Comparison of ENCODE assay signal across 19 mouse cellular contexts in the genomic region with DNA sequence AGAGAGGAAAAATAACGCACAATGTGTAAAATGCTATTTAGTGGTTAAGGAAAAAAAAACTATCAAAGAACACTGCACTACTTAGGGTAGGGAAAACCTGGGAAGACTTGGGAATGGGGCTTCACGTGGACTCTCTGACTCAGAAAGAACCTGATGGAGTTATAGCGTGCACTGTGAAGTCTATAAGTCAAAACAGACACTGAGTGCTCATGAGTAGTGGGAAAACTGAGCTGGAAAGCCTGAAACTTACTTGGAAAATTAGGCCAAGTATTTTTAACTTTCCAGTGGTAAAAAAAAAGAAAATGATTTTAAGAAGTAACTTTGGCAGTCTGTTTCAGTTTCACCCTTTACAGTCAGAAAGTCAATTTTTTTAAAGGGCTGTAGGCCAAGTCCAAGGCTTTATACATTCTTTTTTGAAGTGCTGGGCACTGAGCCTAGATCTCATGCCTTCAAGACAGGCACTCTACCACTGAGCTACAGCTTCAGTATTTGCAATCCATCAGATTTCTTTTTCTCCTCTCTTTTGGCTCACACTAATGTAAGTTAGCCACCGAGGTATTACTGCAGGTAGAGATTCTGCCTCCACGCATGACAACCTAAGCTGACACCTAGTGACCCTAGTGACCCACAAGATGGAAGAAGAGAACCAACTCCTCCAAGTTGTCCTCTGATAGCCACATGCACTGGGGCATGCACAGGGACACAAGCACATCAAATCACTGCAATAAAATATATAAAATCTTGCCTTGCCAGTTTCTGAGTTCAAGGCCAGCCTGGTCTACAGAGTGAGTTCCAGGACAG. TPM values are rescaled to one million over a fixed set of nuclear protein-coding genes. Genes with fewer than 3 reads are reported as not detected.
A peak's percentile ranks its signal among the peaks of the same experiment; 100 is the strongest.
DNase-seq lines count a peak whose midpoint lies in the region; ATAC-seq and TF ChIP-seq lines count a peak whose summit lies in the region.
"Had no signal": no experiment of that assay in that cellular context is flagged by ENCODE, and none has a peak within 500 bp of the region (broad histone marks: within the 10 kb centered on the region; RNA-seq: fewer than 3 reads in every experiment).

No protein-coding gene starts in this region.

- no peaks in the 10 kb centered on the region for H3K4me1 ChIP-seq in lung, embryonic 14.5 days (ENCODE audit: insufficient read depth)
- H3K4me1 ChIP-seq in lung, adult 2 months (ENCODE audit: control insufficient read depth, insufficient read depth, low read length), result no peaks in the 10 kb centered on the region; the same call in 1 of the 2 replicates
- peaks cover 2% of the 10 kb centered on the region; the same call in 1 of the 2 replicates for H3K4me1 ChIP-seq in embryonic fibroblast, embryonic 13.5 days (ENCODE audit: control insufficient read depth, insufficient read depth, low read length)
- H3K4me1 ChIP-seq: forebrain, embryonic 13.5 days; hindbrain, embryonic 12.5 days; midbrain, embryonic 12.5 days had no signal

- WGBS in lung, embryonic 14.5 days, result 75% methylated on average over 5 of the region's 5 CpGs
- 67% methylated on average over 5 of the region's 5 CpGs for WGBS in lung, adult 2 months

- peaks cover 33% of the 10 kb centered on the region for H3K36me3 ChIP-seq in lung, embryonic 14.5 days (ENCODE audit: insufficient read depth)

- no peak overlapping the region for H3K4me3 ChIP-seq in lung, embryonic 14.5 days (ENCODE audit: low read depth, low read length)
- no peak overlapping the region for H3K4me3 ChIP-seq in lung, adult 2 months (replicated peaks; ENCODE audit: extremely low read depth, low read depth, low read length)
- H3K4me3 ChIP-seq in embryonic fibroblast, embryonic 13.5 days (ENCODE audit: insufficient read depth, low read length), result no peak overlapping the region
- H3K4me3 ChIP-seq: forebrain, embryonic 13.5 days; hindbrain, embryonic 12.5 days; left cerebral cortex, adult 2 months; midbrain, embryonic 12.5 days; myocyte had no signal

- intact Hi-C loops in heart, postnatal 10 days (cut with DNase I), result no loop called here

- TF ChIP-seq CTCF in lung, embryonic 14.5 days (IDR thresholded peaks at IDR 0.05; ENCODE audit: low read depth), result no peak
- TF ChIP-seq CTCF in lung, adult 2 months (IDR thresholded peaks at IDR 0.05; ENCODE audit: insufficient read depth, low read length), result no peak
- no peak for TF ChIP-seq CTCF in embryonic fibroblast, embryonic 13.5 days (IDR thresholded peaks at IDR 0.05; ENCODE audit: borderline replicate concordance, insufficient read depth, low read length)

- no peaks in the 10 kb centered on the region for H3K27me3 ChIP-seq in lung, embryonic 14.5 days (ENCODE audit: insufficient read depth, low read length)
- H3K27me3 ChIP-seq: forebrain, embryonic 13.5 days; hindbrain, embryonic 12.5 days; midbrain, embryonic 12.5 days had no signal

- peak; percentile 52 for DNase-seq in heart, adult 11 months
- DNase-seq in heart, postnatal 10 days, result no peak
- peak; percentile 82 for DNase-seq in lung, embryonic 14.5 days
- DNase-seq in lung, adult 2 months, result no peak
- peak; percentile 31 for DNase-seq in lung, postnatal 14 days
- DNase-seq in spleen, postnatal 4 days (ENCODE audit: low spot score in 2 of 2), result no peak
- no peak for DNase-seq in right cerebral cortex, postnatal 4 days
- DNase-seq: cerebellum, adult 11 months; cerebellum, postnatal 36 days; kidney, adult 18-20 months; spleen, adult 18-20 months; thymus, postnatal 25 days had no signal

- H3K9ac ChIP-seq in lung, embryonic 14.5 days, result no peak overlapping the region
- H3K9ac ChIP-seq: forebrain, embryonic 13.5 days; hindbrain, embryonic 12.5 days; midbrain, embryonic 12.5 days had no signal

- H3K4me2 ChIP-seq in lung, embryonic 14.5 days, result no peak overlapping the region
- H3K4me2 ChIP-seq: forebrain, embryonic 13.5 days; heart, embryonic 11.5 days; hindbrain, embryonic 12.5 days; midbrain, embryonic 12.5 days had no signal

- no peak overlapping the region for H3K27ac ChIP-seq in lung, embryonic 14.5 days (ENCODE audit: low read depth)
- H3K27ac ChIP-seq in embryonic fibroblast, embryonic 13.5 days (ENCODE audit: insufficient read depth, low read length), result peak overlapping the region; percentile 83
- H3K27ac ChIP-seq: forebrain, embryonic 13.5 days; hindbrain, embryonic 12.5 days; left cerebral cortex, adult 2 months; midbrain, embryonic 12.5 days had no signal

- ATAC-seq in lung, embryonic 14.5 days (ENCODE audit: insufficient read depth), result peak; percentile 60; the same call in 1 of the 2 replicates
- ATAC-seq: forebrain, embryonic 13.5 days had no signal

- TF ChIP-seq POLR2A in lung, adult 2 months (IDR thresholded peaks at IDR 0.05; ENCODE audit: borderline replicate concordance, extremely low read depth, low read depth, low read length), result no peak
- no peak for TF ChIP-seq POLR2A in embryonic fibroblast, embryonic 13.5 days (IDR thresholded peaks at IDR 0.05; ENCODE audit: low read depth, low read length)

- no peaks in the 10 kb centered on the region for H3K9me3 ChIP-seq in lung, embryonic 14.5 days (ENCODE audit: low read depth, low read length)
- H3K9me3 ChIP-seq: forebrain, embryonic 13.5 days; hindbrain, embryonic 12.5 days; midbrain, embryonic 12.5 days had no signal

RNA-seq across cellular contexts. Expression of a gene that starts 9.0 kb away (rescaled TPM):
- total RNA-seq in heart, postnatal 10 days (2021), result 10 to 100 TPM; 14.5 to 17.7 TPM
- polyA plus RNA-seq in lung, embryonic 14.5 days (2014; fragmentation: Nextera tagmentation; extraction: Ambion mirVana), result 9.5 and 12.2 TPM in 2 replicates
- polyA plus RNA-seq in lung, adult 2 months (2012; rRNA removed), result 1.4 and 3.4 TPM in 2 replicates
- 9.6 and 11.2 TPM in 2 replicates for polyA plus RNA-seq in embryonic fibroblast, embryonic 13.5 days (2011; ENCODE audit: insufficient read length, low read depth, missing spikeins)

RNA-seq across cellular contexts. Expression of a gene that starts 44.8 kb away (rescaled TPM):
- total RNA-seq in heart, postnatal 10 days (2021), result 10 to 100 TPM; 16.7 to 19.2 TPM
- polyA plus RNA-seq in lung, embryonic 14.5 days (2014; fragmentation: Nextera tagmentation; extraction: Ambion mirVana), result 37.0 and 42.4 TPM in 2 replicates
- 4.3 and 10.6 TPM in 2 replicates for polyA plus RNA-seq in lung, adult 2 months (2012; rRNA removed)
- 16.8 and 22.8 TPM in 2 replicates for polyA plus RNA-seq in embryonic fibroblast, embryonic 13.5 days (2011; ENCODE audit: insufficient read length, low read depth, missing spikeins)

RNA-seq across cellular contexts. Expression of a gene that starts 44.9 kb away (rescaled TPM):
- 1 to 10 TPM; 3.7 to 4.2 TPM for total RNA-seq in heart, postnatal 10 days (2021)
- polyA plus RNA-seq in lung, embryonic 14.5 days (2014; fragmentation: Nextera tagmentation; extraction: Ambion mirVana), result 35.9 and 38.0 TPM in 2 replicates
- 0.70 and 1.1 TPM in 2 replicates for polyA plus RNA-seq in lung, adult 2 months (2012; rRNA removed)
- 7.2 and 11.3 TPM in 2 replicates for polyA plus RNA-seq in embryonic fibroblast, embryonic 13.5 days (2011; ENCODE audit: insufficient read length, low read depth, missing spikeins)

RNA-seq across cellular contexts. Expression of a gene that starts 47.2 kb away (rescaled TPM):
- total RNA-seq in heart, postnatal 10 days (2021), result under 1 TPM; 0.17 to 0.57 TPM
- 1.3 and 1.6 TPM in 2 replicates for polyA plus RNA-seq in lung, embryonic 14.5 days (2014; fragmentation: Nextera tagmentation; extraction: Ambion mirVana)
- 0.88 and 1.2 TPM in 2 replicates for polyA plus RNA-seq in lung, adult 2 months (2012; rRNA removed)
- polyA plus RNA-seq in embryonic fibroblast, embryonic 13.5 days (2011; ENCODE audit: insufficient read length, low read depth, missing spikeins), result 0.55 and 0.70 TPM in 2 replicates

Comparison
In these comparisons a context has a peak if more than half of its experiments do, and no peak if none do; other contexts are left out.
1. DNase-seq: peak in heart, adult 11 months (single experiment), lung, embryonic 14.5 days (single experiment) and lung, postnatal 14 days (single experiment); none in heart, postnatal 10 days (0 of 2), lung, adult 2 months (single experiment), spleen, postnatal 4 days (0 of 2) and right cerebral cortex, postnatal 4 days (single experiment).